Mouse (Mus musculus): ENCODE data around the gene Dynlt1f. TPM values are rescaled to one million over a fixed set of nuclear protein-coding genes. Genes with fewer than 3 reads are reported as not detected.
A peak's percentile ranks its signal among the peaks of the same experiment; 100 is the strongest.
"Not testable (repeated sequence)": the region's sequence is repeated elsewhere in the genome, so short reads cannot be mapped to it uniquely, and the experiment has no call there.

Gene Dynlt1f
- total and polyA plus RNA-seq, 2 experiments from 2014 or later, result 111 to 244 TPM

DNA sequence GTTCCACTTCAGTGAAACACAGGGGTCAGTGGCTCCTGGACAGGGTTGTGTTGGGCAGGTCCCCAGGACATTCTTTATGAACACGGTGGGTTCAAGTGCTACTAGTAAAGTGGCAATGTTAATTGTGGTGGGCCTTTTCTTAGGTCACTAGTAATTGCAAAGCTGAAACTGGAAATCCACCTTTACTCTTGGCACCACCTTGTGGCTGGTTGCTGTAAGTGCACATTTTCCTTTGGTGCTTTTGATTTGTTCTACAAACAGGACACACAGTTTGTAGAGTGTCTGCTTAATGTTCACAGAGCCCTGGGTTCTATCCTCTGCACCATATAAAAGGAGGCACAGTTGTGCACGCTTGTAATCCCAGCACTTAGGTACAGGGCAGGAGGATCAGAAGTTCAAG lies 35.9 kb upstream of the Dynlt1f start:
- not testable (repeated sequence) for H3K4me1 ChIP-seq (ENCODE audit: insufficient read depth); H3K9me3 ChIP-seq (ENCODE audit: low read length); H3K36me3 ChIP-seq (ENCODE audit: insufficient read depth); H3K9ac ChIP-seq; H3K27ac ChIP-seq (ENCODE audit: low read depth, low read length); H3K4me2 ChIP-seq (ENCODE audit: low read depth); H3K4me3 ChIP-seq (ENCODE audit: low read depth, low read length); H3K27me3 ChIP-seq (ENCODE audit: insufficient read depth, low read length); ATAC-seq
- peak; percentile 84 for TF ChIP-seq CTCF (IDR thresholded peaks at IDR 0.05; ENCODE audit: low read depth)
- DNase-seq, result peak; percentile 76
- WGBS, result 6% methylated on average over 2 of the region's 2 CpGs

DNA sequence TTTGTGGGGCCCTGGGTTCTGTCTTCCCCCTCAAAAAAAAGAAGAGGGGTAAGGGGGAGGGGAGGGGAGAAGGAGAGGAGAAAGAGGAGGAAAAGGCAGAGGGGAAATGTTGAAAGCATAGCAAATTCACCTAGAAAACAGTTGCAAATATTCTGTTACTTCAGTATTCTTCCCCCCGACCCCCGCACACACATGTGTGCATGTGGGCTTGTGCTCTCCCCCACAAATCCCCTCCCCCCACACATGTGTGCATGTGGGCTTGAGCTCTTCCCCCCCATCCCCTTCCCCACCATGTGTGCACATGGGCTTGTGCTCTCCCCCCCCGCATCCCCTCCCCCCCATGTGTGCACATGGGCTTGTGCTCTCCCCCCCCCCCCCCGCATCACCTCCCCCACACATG lies 33.6 kb upstream of the Dynlt1f start:
- ATAC-seq; H3K27ac ChIP-seq (ENCODE audit: low read depth, low read length); H3K4me3 ChIP-seq (ENCODE audit: low read depth, low read length); H3K36me3 ChIP-seq (ENCODE audit: insufficient read depth); H3K9me3 ChIP-seq (ENCODE audit: low read length); DNase-seq; H3K4me2 ChIP-seq (ENCODE audit: low read depth); H3K9ac ChIP-seq; H3K4me1 ChIP-seq (ENCODE audit: insufficient read depth); H3K27me3 ChIP-seq (ENCODE audit: insufficient read depth, low read length): not testable (repeated sequence)
- 83% methylated on average over 3 of the region's 4 CpGs for WGBS

GRCm38 (mm10) chr17:6686299-6686971 lies 30.7 kb upstream of the Dynlt1f start:
- not testable (repeated sequence) for H3K4me3 ChIP-seq (ENCODE audit: low read depth, low read length); H3K27ac ChIP-seq (ENCODE audit: low read depth, low read length); DNase-seq; H3K9me3 ChIP-seq (ENCODE audit: low read length); H3K4me1 ChIP-seq (ENCODE audit: insufficient read depth); H3K36me3 ChIP-seq (ENCODE audit: insufficient read depth); H3K27me3 ChIP-seq (ENCODE audit: insufficient read depth, low read length); ATAC-seq; H3K4me2 ChIP-seq (ENCODE audit: low read depth); H3K9ac ChIP-seq
- 100% methylated on average over 2 of the region's 4 CpGs for WGBS

GRCm38 (mm10) chr17:6685288-6685818 lies 29.7 kb upstream of the Dynlt1f start:
- H3K4me3 ChIP-seq (ENCODE audit: low read depth, low read length); ATAC-seq; H3K36me3 ChIP-seq (ENCODE audit: insufficient read depth); H3K4me1 ChIP-seq (ENCODE audit: insufficient read depth); H3K27me3 ChIP-seq (ENCODE audit: insufficient read depth, low read length); H3K4me2 ChIP-seq (ENCODE audit: low read depth); H3K9me3 ChIP-seq (ENCODE audit: low read length); DNase-seq; H3K27ac ChIP-seq (ENCODE audit: low read depth, low read length); H3K9ac ChIP-seq: not testable (repeated sequence)
- 30% methylated on average over 3 of the region's 8 CpGs for WGBS

- not testable (repeated sequence) for H3K9me3 ChIP-seq (ENCODE audit: low read length); H3K27ac ChIP-seq (ENCODE audit: low read depth, low read length); H3K9ac ChIP-seq; H3K4me3 ChIP-seq (ENCODE audit: low read depth, low read length); H3K4me2 ChIP-seq (ENCODE audit: low read depth); H3K36me3 ChIP-seq (ENCODE audit: insufficient read depth); DNase-seq; H3K4me1 ChIP-seq (ENCODE audit: insufficient read depth); H3K27me3 ChIP-seq (ENCODE audit: insufficient read depth, low read length)
- WGBS, result no CpG with 5 or more reads among the region's 4 CpGs
- peak; percentile 96 for ATAC-seq
These were observed 29.0 kb upstream of the Dynlt1f start for GRCm38 (mm10) chr17:6684464-6685287.

GRCm38 (mm10) chr17:6683702-6684101 lies 28.0 kb upstream of the Dynlt1f start:
- ATAC-seq; H3K9me3 ChIP-seq (ENCODE audit: low read length): not testable (repeated sequence)
- WGBS, result no CpG with 5 or more reads among the region's 5 CpGs

DNA sequence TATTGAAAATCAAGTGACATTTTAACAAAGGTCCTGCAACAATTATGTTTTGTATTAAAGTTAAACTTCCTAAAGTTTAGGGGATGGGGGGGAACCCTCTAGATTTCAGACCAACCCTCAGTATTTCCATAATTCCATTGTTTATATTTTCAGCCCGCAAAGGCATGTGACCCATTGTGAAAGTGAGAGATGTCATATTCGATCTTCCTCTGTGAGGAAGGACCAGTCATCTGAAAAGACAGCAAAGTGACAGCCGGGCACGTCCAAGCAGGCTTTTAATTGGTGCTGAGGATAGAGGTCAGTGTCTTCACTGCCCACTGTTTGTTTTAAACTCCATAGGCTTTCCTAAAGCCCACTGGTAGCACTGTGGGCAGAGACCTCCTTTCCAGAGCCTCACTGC lies 26.0 kb upstream of the Dynlt1f start:
- ATAC-seq; H3K9me3 ChIP-seq (ENCODE audit: low read length); H3K36me3 ChIP-seq (ENCODE audit: insufficient read depth); H3K4me1 ChIP-seq (ENCODE audit: insufficient read depth); H3K9ac ChIP-seq; H3K27ac ChIP-seq (ENCODE audit: low read depth, low read length); H3K27me3 ChIP-seq (ENCODE audit: insufficient read depth, low read length); H3K4me3 ChIP-seq (ENCODE audit: low read depth, low read length); H3K4me2 ChIP-seq (ENCODE audit: low read depth); DNase-seq: not testable (repeated sequence)
- WGBS, result 83% methylated on average over 4 of the region's 4 CpGs

More at GRCm38 (mm10) chr17:6683702-6684101, 28.0 kb upstream of the Dynlt1f start:
- not testable (repeated sequence) for H3K4me1 ChIP-seq (ENCODE audit: insufficient read depth); H3K36me3 ChIP-seq (ENCODE audit: insufficient read depth); H3K27me3 ChIP-seq (ENCODE audit: insufficient read depth, low read length); H3K9ac ChIP-seq; H3K27ac ChIP-seq (ENCODE audit: low read depth, low read length); DNase-seq; H3K4me2 ChIP-seq (ENCODE audit: low read depth); H3K4me3 ChIP-seq (ENCODE audit: low read depth, low read length)

DNA sequence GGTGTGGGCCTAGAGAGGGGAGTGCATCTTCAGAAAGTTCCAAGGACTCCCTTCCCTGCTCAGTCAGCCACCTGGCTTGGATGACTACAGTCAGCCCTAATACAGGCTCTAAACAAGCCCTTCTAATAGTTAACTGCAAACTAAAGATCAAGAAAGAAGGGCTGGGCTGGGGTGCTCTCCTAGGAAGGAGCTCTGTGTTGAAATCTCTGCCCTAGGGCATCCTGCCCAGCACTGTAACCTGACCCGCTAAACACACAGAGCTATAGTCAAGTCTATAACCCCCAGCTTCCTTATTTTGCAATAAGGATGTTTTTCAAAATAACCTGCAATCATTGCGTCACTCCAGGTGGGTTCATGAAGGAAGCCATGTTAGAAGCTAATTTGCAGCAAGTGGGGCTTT lies 22.4 kb upstream of the Dynlt1f start:
- 88% methylated on average over 1 of the region's 2 CpGs for WGBS
- not testable (repeated sequence) for H3K9me3 ChIP-seq (ENCODE audit: low read length); H3K4me3 ChIP-seq (ENCODE audit: low read depth, low read length); H3K9ac ChIP-seq; H3K36me3 ChIP-seq (ENCODE audit: insufficient read depth); H3K4me1 ChIP-seq (ENCODE audit: insufficient read depth); ATAC-seq; DNase-seq; H3K27me3 ChIP-seq (ENCODE audit: insufficient read depth, low read length); H3K4me2 ChIP-seq (ENCODE audit: low read depth); H3K27ac ChIP-seq (ENCODE audit: low read depth, low read length)

GRCm38 (mm10) chr17:6674297-6674696 lies 18.6 kb upstream of the Dynlt1f start:
- not testable (repeated sequence) for H3K4me1 ChIP-seq (ENCODE audit: insufficient read depth); H3K27me3 ChIP-seq (ENCODE audit: insufficient read depth, low read length); H3K36me3 ChIP-seq (ENCODE audit: insufficient read depth); ATAC-seq; DNase-seq; H3K4me2 ChIP-seq (ENCODE audit: low read depth); H3K4me3 ChIP-seq (ENCODE audit: low read depth, low read length); H3K9me3 ChIP-seq (ENCODE audit: low read length); H3K27ac ChIP-seq (ENCODE audit: low read depth, low read length); H3K9ac ChIP-seq
- 49% methylated on average over 5 of the region's 5 CpGs for WGBS

GRCm38 (mm10) chr17:6668522-6668921 lies 12.8 kb upstream of the Dynlt1f start:
- not testable (repeated sequence) for H3K27ac ChIP-seq (ENCODE audit: low read depth, low read length); ATAC-seq; H3K27me3 ChIP-seq (ENCODE audit: insufficient read depth, low read length); H3K4me3 ChIP-seq (ENCODE audit: low read depth, low read length); H3K9ac ChIP-seq; DNase-seq; H3K4me2 ChIP-seq (ENCODE audit: low read depth); H3K36me3 ChIP-seq (ENCODE audit: insufficient read depth); H3K9me3 ChIP-seq (ENCODE audit: low read length); H3K4me1 ChIP-seq (ENCODE audit: insufficient read depth)
- no CpG with 5 or more reads among the region's 6 CpGs for WGBS
